Mouse (Mus musculus) CD4-positive, CD25-positive, alpha-beta regulatory T cell, adult 2 months (primary cell): Measurements from ENCODE around the gene Hnrnph2.

ENCODE experiments used
- DNase-seq: peaks from one replicate; pipeline ENCODE4 v3.0.0-alpha.2; 2012; ENCODE audit warnings: low read depth, low spot score

The Hnrnph2 gene

GRCm38 (mm10) chrX:134600659-134601379 is at the start of gene Hnrnph2, which contains the start of gene Gla:
TSS of gene Hnrnph2 (plus strand) at chrX:134601179.
TSS of gene Gla (minus strand) at chrX:134601125.
- peak; percentile 96 for DNase-seq

- DNase-seq = no peak
Observed at GRCm38 (mm10) chrX:134553326-134553725, 47.7 kb upstream of the Hnrnph2 start.

GRCm38 (mm10) chrX:134554425-134554824 is 46.6 kb upstream of the Hnrnph2 start:
- no peak for DNase-seq

- DNase-seq = peak; percentile 27
Observed at GRCm38 (mm10) chrX:134564326-134564725, 36.7 kb upstream of the Hnrnph2 start.

GRCm38 (mm10) chrX:134566536-134567222 is 34.3 kb upstream of the Hnrnph2 start:
- peak; percentile 60 for DNase-seq

GRCm38 (mm10) chrX:134577896-134578295 is 23.1 kb upstream of the Hnrnph2 start:
- no peak for DNase-seq

- no peak for DNase-seq
Observed at GRCm38 (mm10) chrX:134580528-134581305, 20.3 kb upstream of the Hnrnph2 start.

GRCm38 (mm10) chrX:134582270-134582669 is 18.7 kb upstream of the Hnrnph2 start:
- no peak for DNase-seq

- no peak for DNase-seq
Observed at GRCm38 (mm10) chrX:134582888-134583669, 17.9 kb upstream of the Hnrnph2 start, which contains the start of gene Btk. TSS of gene Btk (minus strand) at chrX:134583570.

GRCm38 (mm10) chrX:134585103-134586002 is 15.6 kb upstream of the Hnrnph2 start, which contains the start of gene Rpl36a:
TSS of gene Rpl36a (plus strand) at chrX:134585654.
- DNase-seq = peak; percentile 95

- DNase-seq = no peak
Observed at GRCm38 (mm10) chrX:134586447-134586846, 14.5 kb upstream of the Hnrnph2 start.

- no peak for DNase-seq
Observed at GRCm38 (mm10) chrX:134588261-134588660, 12.7 kb upstream of the Hnrnph2 start.

- DNase-seq = no peak
Observed at GRCm38 (mm10) chrX:134588997-134589396, 12.0 kb upstream of the Hnrnph2 start.

GRCm38 (mm10) chrX:134589836-134590235 is 11.1 kb upstream of the Hnrnph2 start:
- DNase-seq = no peak

GRCm38 (mm10) chrX:134599922-134600565 is 935 bp upstream of the Hnrnph2 start:
- peak; percentile 9 for DNase-seq

- DNase-seq = peak; percentile 60
Observed at GRCm38 (mm10) chrX:134601380-134602120, 571 bp downstream of the Hnrnph2 start.

GRCm38 (mm10) chrX:134609472-134609871 is 8.5 kb downstream of the Hnrnph2 start:
- peak; percentile 71 for DNase-seq

GRCm38 (mm10) chrX:134610984-134611383 is 10.0 kb downstream of the Hnrnph2 start:
- no peak for DNase-seq
